In the genomic region with DNA sequence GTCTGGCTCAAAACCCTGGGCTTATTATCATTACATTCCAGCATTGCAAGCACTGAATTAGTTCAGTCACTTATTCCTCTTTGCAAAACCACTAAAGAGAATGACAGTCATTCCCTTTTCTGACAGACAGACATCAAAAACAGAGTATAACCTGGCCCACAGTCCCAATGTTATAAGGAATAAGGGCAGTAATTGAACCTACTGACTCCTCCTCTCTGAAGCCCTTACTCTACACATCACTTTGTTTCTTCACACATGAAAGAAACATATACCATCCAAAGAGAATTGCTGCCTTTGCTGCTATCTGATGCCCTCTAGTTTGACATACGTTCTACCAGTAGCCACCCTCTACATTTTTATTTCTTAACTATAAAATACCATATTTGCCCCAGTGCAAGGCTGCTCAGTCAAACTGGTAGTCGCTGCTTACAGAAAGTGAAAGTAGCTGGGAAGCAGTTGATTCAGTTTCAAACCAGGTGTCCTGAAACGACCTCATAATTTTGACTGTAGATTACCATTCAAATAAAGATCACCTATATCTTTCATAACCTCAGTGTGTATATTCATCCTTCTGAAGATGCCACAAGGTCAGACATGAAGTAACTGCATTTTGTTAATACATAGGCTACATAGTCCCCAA, we compare ENCODE assay signal across 27 mouse cellular contexts.
DNase-seq lines count a peak whose midpoint lies in the region; ATAC-seq and TF ChIP-seq lines count a peak whose summit lies in the region.
"Had no signal": no experiment of that assay in that cellular context is flagged by ENCODE, and none has a peak within 500 bp of the region (broad histone marks: within the 10 kb centered on the region; RNA-seq: fewer than 3 reads in every experiment).

No protein-coding gene starts in this region.

- no peaks in the 10 kb centered on the region for H3K36me3 ChIP-seq in CH12.LX (replicated peaks in 1 of 2; ENCODE audit: control insufficient read depth in 1 of 2, insufficient read depth in 1 of 2, low read length in 1 of 2)
- H3K36me3 ChIP-seq: embryonic facial prominence, embryonic 10.5 days; embryonic facial prominence, embryonic 15.5 days; forebrain, embryonic 12.5 days; heart, embryonic 13.5 days; intestine, embryonic 15.5 days; limb, embryonic 12.5 days; liver, embryonic 15.5 days; midbrain, embryonic 13.5 days; stomach, embryonic 15.5 days had no signal

- H3K9me3 ChIP-seq in CH12.LX (replicated peaks; ENCODE audit: low read length): peaks cover 2% of the 10 kb centered on the region
- H3K9me3 ChIP-seq: embryonic facial prominence, embryonic 10.5 days; embryonic facial prominence, embryonic 15.5 days; forebrain, embryonic 12.5 days; heart, embryonic 13.5 days; intestine, embryonic 15.5 days; limb, embryonic 12.5 days; liver, embryonic 15.5 days; midbrain, embryonic 13.5 days; stomach, embryonic 15.5 days had no signal

- H3K27ac ChIP-seq in CH12.LX (ENCODE audit: insufficient read depth, low read depth): no peak overlapping the region
- H3K27ac ChIP-seq in cerebellum, adult 2 months (ENCODE audit: insufficient read depth, low read length): no peak overlapping the region
- H3K27ac ChIP-seq: embryonic facial prominence, embryonic 10.5 days; embryonic facial prominence, embryonic 15.5 days; forebrain, embryonic 12.5 days; heart, embryonic 13.5 days; hindbrain, postnatal 0 days; intestine, embryonic 15.5 days; left cerebral cortex, adult 2 months; limb, embryonic 12.5 days; liver, embryonic 15.5 days; midbrain, embryonic 13.5 days; stomach, embryonic 15.5 days had no signal

- peak; percentile 41 for TF ChIP-seq EP300 in CH12.LX (IDR thresholded peaks at IDR 0.05; ENCODE audit: low read length)

- TF ChIP-seq CTCF in CH12.LX (conservative IDR thresholded peaks at IDR 0.05 in 1 of 2, IDR thresholded peaks at IDR 0.05 in 1 of 2; ENCODE audit: low read depth in 2 of 2, low read length in 2 of 2): no peak
- no peak for TF ChIP-seq CTCF in cerebellum, adult 2 months (IDR thresholded peaks at IDR 0.05; ENCODE audit: borderline replicate concordance, insufficient read depth, low read depth, low read length)

- TF ChIP-seq POLR2A in CH12.LX (IDR thresholded peaks at IDR 0.05; ENCODE audit: low read depth, low read length): no peak
- no peak for TF ChIP-seq POLR2A in cerebellum, adult 2 months (IDR thresholded peaks at IDR 0.05; ENCODE audit: borderline replicate concordance, insufficient read depth, low read length)

- dilution Hi-C loops in CH12.LX (cut with MboI; ENCODE audit: extremely low pct_ligation_motif_present, extremely low pct_unique_long_range_greater_than_20kb, low sequenced_read_pairs): no loop called here

- 71% methylated on average over 3 of the region's 3 CpGs for WGBS in cerebellum, adult 2 months

- ATAC-seq in megakaryocyte-erythroid progenitor cell, adult 5-6 weeks (replicated peaks; ENCODE audit: low FRiP score, low TSS enrichment, poor library complexity, severe bottlenecking): peak; percentile 63; the same call in 1 of the 2 replicates
- ATAC-seq: hindbrain, postnatal 0 days; intestine, embryonic 15.5 days; midbrain, embryonic 13.5 days had no signal

- no peaks in the 10 kb centered on the region for H3K27me3 ChIP-seq in CH12.LX (replicated peaks)
- no peaks in the 10 kb centered on the region for H3K27me3 ChIP-seq in cerebellum, adult 2 months (ENCODE audit: control insufficient read depth, insufficient read depth, low read length)
- H3K27me3 ChIP-seq: embryonic facial prominence, embryonic 15.5 days; forebrain, embryonic 12.5 days; heart, embryonic 13.5 days; intestine, embryonic 15.5 days; limb, embryonic 12.5 days; liver, embryonic 15.5 days; midbrain, embryonic 13.5 days; stomach, embryonic 15.5 days had no signal

- in situ Hi-C loops in CH12.LX (cut with MboI; ENCODE audit: low pct_ligation_motif_present, low pct_unique_long_range_greater_than_20kb, low sequenced_read_pairs): no loop called here

- no peak overlapping the region for H3K4me2 ChIP-seq in CH12.LX (ENCODE audit: insufficient read depth, low read depth, poor library complexity, severe bottlenecking)
- H3K4me2 ChIP-seq: embryonic facial prominence, embryonic 15.5 days; forebrain, embryonic 12.5 days; heart, embryonic 13.5 days; intestine, embryonic 15.5 days; limb, embryonic 12.5 days; liver, embryonic 15.5 days; lung, embryonic 14.5 days; midbrain, embryonic 13.5 days; stomach, embryonic 15.5 days had no signal

- H3K79me2 ChIP-seq in CH12.LX (replicated peaks; ENCODE audit: control insufficient read depth, extremely low read depth, insufficient read depth, poor library complexity, severe bottlenecking): no peaks in the 10 kb centered on the region

- no peak for TF ChIP-seq RAD21 in CH12.LX (IDR thresholded peaks at IDR 0.05; ENCODE audit: low read depth, low read length)

- no peak overlapping the region for H3K9ac ChIP-seq in CH12.LX (ENCODE audit: insufficient read depth, low read depth)
- H3K9ac ChIP-seq: embryonic facial prominence, embryonic 15.5 days; forebrain, embryonic 12.5 days; heart, embryonic 13.5 days; intestine, embryonic 15.5 days; limb, embryonic 12.5 days; liver, embryonic 15.5 days; lung, embryonic 14.5 days; midbrain, embryonic 13.5 days; stomach, embryonic 15.5 days had no signal

- no peak overlapping the region for H3K4me3 ChIP-seq in CH12.LX (replicated peaks in 1 of 3; ENCODE audit: low read depth in 2 of 3, low read length in 2 of 3, poor library complexity in 1 of 3)
- no peak overlapping the region for H3K4me3 ChIP-seq in cerebellum, adult 2 months (replicated peaks; ENCODE audit: insufficient read depth, low read depth, low read length)
- H3K4me3 ChIP-seq: embryonic facial prominence, embryonic 10.5 days; embryonic facial prominence, embryonic 15.5 days; forebrain, embryonic 12.5 days; heart, embryonic 13.5 days; intestine, embryonic 15.5 days; left cerebral cortex, adult 2 months; limb, embryonic 12.5 days; liver, embryonic 15.5 days; midbrain, embryonic 13.5 days; stomach, embryonic 15.5 days had no signal

- no peaks in the 10 kb centered on the region for H3K4me1 ChIP-seq in CH12.LX (ENCODE audit: control insufficient read depth in 1 of 2, insufficient read depth in 2 of 2)
- no peaks in the 10 kb centered on the region for H3K4me1 ChIP-seq in cerebellum, adult 2 months (ENCODE audit: control insufficient read depth, insufficient read depth, low read length)
- H3K4me1 ChIP-seq: embryonic facial prominence, embryonic 10.5 days; embryonic facial prominence, embryonic 15.5 days; forebrain, embryonic 12.5 days; heart, embryonic 13.5 days; intestine, embryonic 15.5 days; limb, embryonic 12.5 days; liver, embryonic 15.5 days; midbrain, embryonic 13.5 days; stomach, embryonic 15.5 days had no signal

- DNase-seq in 416B (ENCODE audit: low read depth) (peak; percentile 13), CH12.LX (ENCODE audit: extremely low read depth) (peak; percentile 31), adipocyte (ENCODE audit: low spot score) (peak; percentile 48)
- no peak for DNase-seq in cerebellum, adult 2 months
- no peak for DNase-seq in kidney, adult 11 months
- DNase-seq in frontal cortex, postnatal 25 days (ENCODE audit: low spot score in 2 of 2): no peak
- DNase-seq in layer of hippocampus, adult 9-10 months (ENCODE audit: low spot score): no peak
- DNase-seq: adrenal gland, adult 8-10 months; cerebellum, adult 9-10 months; gastrocnemius, postnatal 25 days; heart, postnatal 10 days; kidney, adult 9 months; kidney, postnatal 14 days; lung, postnatal 14 days had no signal

TF ChIP-seq in CH12.LX, 34 proteins besides CTCF, POLR2A, EP300 and RAD21:
- TF ChIP-seq IRF4 (IDR thresholded peaks at IDR 0.05; ENCODE audit: low read depth, low read length): peak; percentile 43; the same call in 1 of the 2 replicates
- no peak for TF ChIP-seq E2F4 (IDR thresholded peaks at IDR 0.05; ENCODE audit: insufficient replicate concordance, low read depth, low read length)
- TF ChIP-seq UBTF (IDR thresholded peaks at IDR 0.05; ENCODE audit: low read depth, low read length): no peak
- TF ChIP-seq POLR2AphosphoS2 (IDR thresholded peaks at IDR 0.05; ENCODE audit: low read depth, low read length): no peak
- TF ChIP-seq RCOR1 (conservative IDR thresholded peaks at IDR 0.05; ENCODE audit: low read depth, low read length): no peak

Comparison
In these comparisons a context has a peak if more than half of its experiments do, and no peak if none do; other contexts are left out.
1. DNase-seq: peak in 416B (single experiment), CH12.LX (single experiment) and adipocyte (single experiment); none in cerebellum, adult 2 months (0 of 2), kidney, adult 11 months (single experiment), frontal cortex, postnatal 25 days (0 of 2) and layer of hippocampus, adult 9-10 months (single experiment).